Mouse (Mus musculus): ENCODE measurements around the gene Lgals3bp.

Lgals3bp gene

DNA sequence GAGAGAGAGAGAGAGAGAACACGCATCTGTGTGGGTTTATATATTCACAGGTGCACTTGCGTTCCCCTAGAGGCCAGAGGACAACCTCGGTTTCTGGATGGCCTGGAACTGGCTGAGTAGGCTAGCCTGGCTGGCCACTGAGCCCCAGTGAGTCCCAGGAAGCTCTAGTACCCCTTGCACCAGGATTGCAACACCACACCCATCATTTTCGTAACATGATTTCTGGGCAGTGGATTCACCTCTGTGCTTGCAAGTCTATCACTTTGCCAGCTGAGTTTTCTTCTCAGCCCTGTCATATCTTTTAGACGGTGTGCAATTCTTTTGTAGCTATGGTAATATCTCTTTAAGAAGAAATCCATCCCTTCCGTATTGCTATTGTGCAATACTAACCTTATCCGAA is 18.4 kb upstream of the Lgals3bp start:
- no peak for DNase-seq

DNA sequence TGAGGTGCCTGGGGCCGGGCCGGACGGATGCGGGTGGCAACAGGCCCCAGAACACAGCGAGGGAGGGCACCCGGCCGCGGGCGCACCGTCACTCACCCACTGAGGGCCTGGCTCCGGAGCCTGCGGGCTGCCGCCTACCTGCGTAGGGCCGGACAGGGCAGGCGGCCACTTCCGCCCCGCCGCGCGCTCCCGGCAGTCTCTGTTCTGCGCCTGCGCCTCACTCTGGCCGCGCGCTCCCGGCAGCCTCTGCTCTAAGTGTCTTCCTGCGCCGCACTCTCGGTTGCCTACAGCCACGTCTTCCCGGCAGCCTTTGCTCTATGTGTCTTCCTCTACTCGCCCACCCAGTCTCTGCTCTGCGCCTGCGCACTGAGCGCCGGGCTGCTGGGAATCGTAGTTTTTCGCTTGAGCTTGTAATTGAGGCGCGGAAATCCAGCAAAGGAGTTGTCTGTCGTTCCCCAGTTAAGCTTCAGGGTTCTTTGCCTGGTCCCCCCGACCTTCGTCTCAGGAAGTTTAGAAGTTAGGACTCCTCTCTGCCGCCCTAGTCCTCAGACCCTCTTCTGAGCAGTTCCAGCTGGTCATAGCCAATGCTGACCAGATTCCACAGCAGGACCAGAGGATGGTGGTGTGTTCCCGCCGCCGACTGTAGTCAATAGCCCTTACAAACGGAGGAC is 17.1 kb upstream of the Lgals3bp start, which contains the start of gene Cant1:
Gene Cant1, minus strand, starts transcription at position 253 of the 671 bp plus-strand sequence.
- peak; percentile 97 for DNase-seq

DNA sequence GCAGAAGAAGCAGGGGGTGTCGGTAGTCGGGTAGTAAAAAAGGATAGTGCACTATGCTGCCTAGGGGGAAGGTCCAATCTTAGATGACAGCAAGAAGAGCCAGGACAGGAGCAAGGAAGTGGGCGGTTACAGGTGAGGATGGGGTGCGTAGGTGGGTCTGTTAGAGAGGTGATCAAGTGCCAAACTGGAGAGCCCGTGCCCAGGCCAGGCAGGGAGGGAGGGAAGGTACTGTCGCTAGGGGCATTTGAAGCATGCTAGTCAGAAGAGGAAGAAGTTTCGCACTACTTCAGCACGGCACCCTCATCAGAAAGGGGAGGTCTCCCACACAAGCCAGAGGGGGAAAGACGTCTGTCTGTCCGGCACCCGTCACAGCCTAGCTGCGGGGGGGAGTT is 16.5 kb upstream of the Lgals3bp start:
- no peak for DNase-seq

DNA sequence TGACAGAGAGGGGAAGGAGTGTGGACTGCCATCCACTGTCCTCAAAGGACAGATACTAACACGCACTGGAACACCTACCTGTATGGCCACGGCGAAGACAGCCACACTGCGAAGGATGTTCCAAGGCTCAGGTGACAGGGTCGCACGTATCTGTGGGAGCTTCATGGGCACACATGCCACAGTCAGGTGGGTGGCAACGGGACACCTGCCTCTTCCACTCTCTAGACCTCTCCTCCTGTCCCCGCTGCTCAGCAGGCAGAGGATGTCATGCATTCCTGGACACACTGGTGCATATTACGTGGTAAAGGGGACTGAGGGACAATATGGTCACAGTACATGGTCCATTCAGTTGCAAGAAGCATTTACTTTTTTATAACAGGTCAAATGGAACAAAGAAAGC is 15.6 kb upstream of the Lgals3bp start:
- DNase-seq, result no peak

DNA sequence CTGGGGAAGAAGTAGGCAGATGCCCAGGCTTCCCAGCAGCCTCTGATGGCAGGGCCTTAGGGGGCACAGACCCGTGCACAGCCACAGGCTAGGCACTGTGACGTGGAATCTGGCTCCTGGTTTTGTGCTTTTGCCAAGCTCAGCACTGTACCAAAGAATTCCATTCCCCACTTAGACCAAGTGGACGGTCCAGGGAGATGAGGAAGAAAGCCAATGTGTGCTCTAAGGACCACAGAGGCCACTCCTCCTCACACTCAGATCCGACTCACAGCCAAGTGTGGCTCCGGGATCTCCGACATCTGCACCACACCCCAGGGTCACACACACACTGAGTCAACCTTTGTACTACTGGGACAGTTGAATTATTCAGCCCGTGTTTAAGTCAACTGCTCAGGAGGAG is 14.2 kb upstream of the Lgals3bp start:
- DNase-seq, result no peak

DNA sequence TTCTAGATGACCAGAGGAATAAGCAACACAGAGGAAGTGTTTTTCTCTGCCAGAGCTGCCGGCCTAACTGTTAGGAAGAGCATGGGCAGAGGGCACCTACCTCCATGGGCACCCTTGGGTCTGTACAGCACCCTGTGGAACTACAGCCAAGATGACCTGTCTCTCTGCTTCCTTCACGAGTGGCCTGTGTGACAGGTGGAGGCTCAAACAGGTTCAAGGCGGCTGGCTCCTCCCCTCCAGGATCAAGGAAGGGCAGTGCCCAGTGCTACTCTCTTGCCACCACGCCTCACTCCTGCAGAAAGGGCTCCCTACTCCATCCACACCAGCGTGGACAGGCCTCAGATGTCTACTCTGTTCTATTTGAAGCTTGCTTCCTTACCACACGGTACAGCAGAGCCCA is 13.7 kb upstream of the Lgals3bp start:
- DNase-seq, result no peak

DNA sequence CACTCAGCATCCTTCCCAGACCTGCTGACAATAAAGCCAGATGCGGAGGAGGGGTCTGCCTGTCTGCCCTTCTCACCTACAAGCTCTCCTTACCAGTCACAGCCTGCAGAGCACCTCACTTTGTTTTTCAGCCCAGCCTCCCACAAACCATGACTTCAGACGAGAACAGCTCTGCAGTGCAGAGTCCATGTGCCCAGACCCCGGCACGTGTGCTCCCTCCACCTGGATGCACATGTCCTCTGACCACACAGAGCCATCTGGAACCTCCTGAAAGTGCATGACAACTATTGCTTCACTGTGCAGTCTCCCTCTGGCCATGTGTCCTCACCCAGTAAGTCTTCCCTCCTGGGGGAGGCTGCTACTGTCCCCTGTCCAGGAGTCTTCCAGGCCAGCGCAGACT is 12.4 kb upstream of the Lgals3bp start:
- no peak for DNase-seq

DNA sequence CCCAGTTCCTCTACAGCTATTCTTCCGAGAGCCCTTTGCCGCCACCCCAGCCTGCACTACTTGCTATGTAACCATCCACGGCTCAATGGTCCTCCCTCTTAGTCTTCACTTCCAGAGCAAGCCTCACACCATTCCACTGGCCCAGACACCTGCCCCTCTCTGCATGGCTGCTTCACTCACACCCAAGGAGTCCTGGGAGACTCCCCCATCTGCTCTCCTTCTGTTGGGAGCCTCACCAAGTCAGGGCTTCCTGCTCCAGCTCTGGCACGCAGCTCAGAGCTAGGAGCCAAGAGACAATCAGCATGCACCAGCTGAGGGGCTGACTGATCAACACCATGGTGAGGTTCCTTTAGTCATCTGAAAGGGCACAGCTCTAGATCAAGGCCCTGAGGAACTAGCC is 11.2 kb upstream of the Lgals3bp start:
- DNase-seq, result no peak

DNA sequence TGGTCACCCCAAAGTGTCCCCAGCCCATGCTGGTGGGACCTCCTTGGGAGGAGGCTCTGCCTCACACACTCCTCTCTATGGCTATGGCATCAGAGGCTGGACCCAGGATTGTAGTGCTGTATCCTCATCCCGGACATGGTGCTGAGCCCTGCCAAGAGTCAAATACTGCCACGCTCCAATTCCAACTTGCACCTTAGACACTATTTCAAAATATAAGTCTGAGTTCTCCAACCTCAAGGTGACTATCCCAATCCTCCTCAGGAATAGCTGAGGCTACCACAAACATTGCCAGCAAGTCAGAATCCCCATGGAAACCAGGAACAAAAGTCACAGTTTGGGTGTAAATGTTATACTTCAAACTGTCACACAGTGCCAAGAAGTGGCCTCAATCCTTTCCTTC is 10.7 kb upstream of the Lgals3bp start:
- no peak for DNase-seq

DNA sequence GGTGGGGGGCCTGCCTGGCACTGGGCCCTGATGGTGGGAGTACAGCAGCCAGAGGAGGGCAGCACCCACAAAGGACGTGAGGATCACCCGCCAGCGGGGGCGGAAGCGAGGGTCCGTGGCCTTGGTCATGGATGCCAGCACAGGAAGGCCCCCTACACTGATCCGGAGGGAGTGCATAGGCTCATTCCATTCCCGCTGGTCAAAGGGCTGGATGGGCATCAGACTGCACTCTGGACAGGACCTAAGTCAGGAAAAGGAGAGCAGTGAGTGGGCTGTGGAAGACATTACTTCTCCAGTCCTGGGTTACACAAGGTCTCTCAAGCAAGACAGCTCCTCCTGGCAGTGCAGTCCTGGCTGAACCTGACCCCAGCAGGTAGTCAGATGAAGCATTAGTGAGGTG is 9.4 kb upstream of the Lgals3bp start:
- no peak for DNase-seq

DNA sequence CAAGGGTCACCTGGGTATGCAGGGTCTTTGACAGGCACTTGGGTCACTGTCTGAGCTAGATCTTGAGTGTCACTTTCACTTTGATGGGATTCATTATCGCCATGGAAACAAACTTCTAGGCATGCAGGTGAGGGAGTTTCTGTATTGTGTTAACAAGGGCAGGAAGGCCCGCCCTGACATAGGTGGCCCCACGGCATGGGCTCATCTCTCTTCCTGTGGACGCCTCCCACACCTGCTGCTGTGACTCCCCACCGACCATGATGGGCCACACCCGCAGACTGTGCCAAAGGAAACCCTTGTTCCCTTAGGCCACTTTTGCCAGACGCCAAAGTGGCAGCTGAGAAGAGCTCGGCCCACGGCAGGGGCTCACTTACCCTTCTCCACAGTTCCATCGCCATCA is 8.6 kb upstream of the Lgals3bp start:
- DNase-seq, result no peak

DNA sequence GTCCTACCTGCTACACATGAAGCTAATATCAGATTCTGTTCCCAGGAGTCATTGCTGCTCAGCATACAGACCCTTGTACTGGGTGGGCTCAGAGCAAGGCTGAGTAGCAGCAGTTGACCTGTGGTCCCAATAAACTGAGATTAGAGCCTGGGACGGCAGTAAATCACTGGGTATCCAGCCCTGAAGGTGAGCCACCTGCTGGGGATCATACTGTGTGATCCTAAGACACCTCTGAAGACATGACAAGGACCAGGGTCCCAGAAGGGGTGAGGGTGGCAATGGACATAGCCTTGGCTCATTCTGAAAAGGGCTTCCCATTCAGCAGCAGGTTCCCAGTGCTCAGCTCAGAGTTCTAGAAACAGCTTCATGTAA is 8.2 kb upstream of the Lgals3bp start:
- no peak for DNase-seq

DNA sequence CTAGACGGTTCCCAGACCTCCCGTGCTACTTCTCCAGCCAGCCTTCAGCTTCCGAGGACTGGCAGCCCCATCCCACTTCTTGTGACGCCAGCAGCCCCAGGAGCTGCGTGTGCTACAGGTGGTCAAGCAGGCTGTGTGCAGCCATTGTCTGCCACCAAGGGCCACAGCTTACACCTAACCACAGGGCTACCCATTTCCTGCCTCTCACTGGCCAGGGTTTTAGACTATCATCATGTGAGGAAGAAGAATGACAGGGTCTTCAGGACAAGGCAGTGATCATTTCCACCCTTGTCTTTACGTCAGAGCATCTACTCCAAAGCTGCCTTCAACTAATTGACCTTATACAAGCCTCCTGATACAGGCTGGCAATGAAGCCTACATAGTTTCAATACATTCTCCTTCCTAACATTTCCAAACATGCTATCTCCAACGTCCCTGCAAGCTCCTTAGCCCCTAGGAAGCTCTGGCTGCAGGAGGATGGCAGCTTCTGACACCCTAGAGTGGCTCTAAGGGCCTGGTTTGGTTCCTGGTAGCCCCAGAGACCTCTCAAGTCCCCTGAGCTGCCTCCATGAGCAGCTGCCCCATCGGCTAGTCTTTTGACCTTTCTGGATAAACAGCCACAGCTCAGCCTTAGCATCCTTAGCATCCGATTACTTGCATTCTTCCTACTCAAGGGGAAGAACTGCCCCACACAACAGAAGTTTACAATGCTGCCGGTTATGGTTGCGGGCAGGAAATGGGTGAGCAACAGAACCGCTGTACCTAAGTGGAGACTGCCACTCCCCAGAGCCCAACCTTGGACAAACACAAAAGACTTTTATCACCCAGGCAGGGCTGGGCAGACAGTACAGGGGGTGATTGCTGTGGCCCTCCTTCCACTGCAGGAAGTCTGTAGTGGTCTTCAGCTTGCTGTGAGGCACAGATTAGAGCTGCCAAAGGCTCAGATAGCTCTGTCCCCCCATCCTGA is 7.5 kb upstream of the Lgals3bp start:
- no peak for DNase-seq

DNA sequence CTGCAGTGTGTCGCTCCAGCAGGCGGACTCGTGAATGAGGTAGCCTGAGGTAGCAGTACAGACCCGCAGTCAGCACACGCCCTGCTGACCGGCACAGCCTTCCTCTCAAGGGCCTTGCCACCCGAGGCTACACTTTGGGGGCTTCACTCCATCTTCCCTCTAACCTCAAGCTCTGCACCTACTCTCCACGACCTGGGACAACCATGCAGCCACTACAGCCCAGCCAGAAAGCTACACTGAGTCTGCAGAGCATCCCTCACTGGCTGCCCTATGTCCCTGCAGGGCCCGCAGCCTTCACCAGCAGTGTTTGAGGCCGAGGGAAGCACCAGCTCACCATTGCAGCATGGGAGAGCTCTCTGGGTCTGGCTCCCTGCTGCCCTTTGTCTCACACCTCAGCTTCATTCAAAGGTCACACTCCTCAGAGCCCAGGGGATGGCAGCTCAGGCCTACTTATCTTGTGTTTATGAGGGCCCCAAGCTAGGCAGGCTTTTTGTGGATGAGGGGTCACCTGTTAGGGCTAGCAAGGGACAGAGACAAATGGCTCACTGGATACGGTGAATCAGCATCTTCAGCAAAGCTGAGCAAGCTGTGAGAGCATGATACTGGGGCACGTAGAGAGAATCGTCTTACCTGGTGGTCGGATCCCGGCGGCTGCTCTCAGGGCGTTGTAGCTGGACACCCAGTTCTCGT is 6.3 kb upstream of the Lgals3bp start:
- no peak for DNase-seq

DNA sequence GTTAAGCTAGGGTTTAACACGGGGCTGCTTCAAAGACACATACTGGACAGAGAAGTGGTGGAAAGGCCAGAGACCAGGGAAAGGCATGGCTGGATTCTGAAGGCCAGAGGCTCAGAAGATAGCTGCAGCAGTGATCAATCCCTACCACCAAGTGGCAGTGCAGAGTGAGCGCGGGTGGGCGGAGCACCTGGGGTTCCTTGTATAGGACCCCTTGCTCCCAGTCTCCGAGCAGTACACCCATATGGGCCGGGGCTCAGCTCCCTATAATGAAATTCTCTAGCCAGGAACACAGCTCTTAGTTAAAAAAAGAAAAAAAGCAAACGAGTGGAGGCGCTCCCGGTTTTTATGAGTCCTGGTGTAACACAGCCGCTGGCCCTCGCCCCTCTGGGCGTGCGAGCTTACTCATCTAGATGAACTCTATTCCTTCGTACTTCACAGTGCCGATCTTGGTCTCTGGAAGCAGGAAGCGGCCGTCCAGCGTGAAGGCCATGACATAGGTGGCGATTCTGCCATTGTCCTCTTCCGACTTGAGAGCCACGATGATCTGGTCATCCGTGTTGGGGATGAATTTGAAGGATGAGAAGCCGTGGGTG is 5.5 kb upstream of the Lgals3bp start:
- DNase-seq, result no peak

DNA sequence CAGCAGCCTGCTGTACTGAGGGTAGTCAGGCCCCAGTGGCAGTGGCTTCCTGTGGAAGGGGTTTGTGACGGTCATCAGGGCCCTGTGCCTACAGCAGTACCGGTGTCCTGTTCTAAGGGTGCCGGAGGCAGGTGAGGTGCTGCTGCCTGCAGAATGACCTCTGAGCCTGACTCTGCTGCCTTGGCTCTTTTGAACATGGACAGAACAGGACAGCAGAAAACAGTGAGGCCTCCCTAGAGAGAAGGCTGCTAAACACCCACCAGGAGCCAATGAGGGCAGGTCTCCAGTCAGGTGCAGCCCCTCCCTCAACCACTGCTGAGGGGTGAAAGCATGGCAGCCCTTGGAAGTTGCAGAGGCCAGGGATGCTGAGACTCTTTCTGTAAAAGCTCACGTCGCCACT is 4.6 kb upstream of the Lgals3bp start:
- DNase-seq, result no peak

DNA sequence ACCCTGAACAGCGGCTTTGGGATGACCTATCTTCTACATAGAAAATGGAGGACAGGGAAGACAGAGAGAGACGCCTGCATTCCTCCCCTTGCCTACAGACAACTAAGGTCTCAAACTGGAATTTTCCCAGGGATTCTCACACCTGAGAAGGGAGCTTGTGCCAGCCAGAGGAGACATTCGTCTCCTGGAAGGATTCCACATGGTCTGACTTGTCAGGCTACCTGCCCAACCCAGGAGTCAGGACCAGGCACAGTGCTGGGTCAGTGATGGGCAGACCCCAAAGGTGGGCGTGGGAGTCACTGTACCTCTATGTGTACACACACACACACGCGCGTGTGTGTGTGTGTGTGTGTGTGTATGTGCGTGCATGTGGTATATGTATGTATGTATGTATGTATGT is 3.4 kb upstream of the Lgals3bp start:
- DNase-seq, result no peak

DNA sequence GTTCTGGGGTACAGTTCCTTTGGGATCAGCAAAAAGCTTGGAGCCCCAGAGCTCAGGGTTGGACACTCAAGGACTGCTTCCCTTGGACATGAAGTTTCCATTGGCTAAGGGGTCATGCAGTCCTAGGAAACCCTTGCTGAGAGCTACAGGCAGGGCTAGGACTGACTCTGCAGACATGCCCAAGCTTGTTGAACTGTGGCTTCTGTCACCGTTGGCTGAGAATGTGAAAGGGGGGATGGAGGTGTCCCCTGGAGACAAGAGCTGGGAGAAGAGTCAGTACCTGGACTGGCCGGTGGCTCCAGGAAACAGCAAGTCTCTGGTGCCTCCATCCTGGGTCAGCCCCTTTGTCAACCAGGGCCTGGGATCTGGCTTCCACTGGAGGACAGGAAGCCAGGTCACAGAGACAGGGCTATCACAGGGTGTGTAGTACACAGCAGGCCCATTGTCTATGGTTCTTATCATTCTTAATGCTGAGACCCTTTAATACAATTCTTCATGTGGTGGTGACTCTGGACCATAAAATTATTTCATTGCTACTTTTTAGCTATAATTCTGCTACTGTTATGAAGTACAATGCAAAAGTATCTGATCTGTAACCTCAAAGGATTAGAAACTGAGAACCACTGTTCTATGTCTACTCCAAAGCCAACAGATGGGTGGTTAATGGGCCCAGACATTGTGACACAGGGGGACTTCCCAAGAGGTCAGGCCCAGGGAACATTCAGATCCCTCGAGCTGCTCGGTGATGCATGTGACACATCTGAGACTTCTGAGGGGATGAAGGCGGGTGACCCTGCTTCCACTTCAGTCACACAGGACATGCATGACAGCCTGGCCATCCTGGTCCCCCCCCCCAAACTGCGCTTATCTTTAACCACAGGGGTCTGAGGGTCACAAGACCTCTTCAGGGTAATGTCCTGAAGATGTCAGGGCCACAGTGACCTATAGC is 2.3 kb upstream of the Lgals3bp start:
- no peak for DNase-seq

DNA sequence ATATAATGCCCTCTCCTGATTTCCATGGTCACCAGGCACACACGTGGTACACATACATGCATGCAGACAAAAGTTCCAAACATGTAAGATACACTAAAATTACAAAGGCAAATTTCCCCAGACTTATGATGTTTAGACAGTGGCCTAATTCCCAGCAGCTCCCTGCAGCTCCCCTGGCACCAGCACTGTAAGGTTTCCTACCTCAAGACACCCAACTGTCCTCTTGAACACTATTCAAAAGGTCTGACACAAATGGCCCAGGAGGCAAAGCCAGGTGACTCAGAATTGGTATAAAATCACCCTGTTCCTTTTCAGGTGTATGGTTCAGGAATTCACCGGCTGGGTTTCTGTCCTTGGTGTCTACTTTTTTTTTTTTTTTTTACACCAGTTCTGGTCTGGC is 1.3 kb upstream of the Lgals3bp start:
- no peak for DNase-seq

DNA sequence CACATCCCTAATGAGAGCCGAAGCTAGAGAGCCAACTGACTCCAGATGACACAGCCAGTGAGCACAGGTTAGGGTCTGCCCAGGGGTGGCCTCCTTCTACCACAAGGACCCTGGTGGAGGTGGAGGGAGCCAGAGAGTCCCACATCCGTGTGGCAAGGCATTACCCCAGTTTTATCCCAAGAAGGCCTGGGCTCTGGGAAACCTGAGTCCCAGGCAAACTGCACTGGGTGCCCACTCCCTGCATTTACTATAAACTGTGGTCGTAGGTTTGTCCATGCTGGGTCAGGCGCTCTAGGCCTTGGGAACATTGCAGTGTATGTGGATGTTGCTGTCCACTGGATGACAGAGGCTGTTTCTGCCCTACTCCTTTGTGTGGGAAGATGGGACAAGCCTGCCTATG is 697 bp downstream of the Lgals3bp start:
- no peak for DNase-seq

DNA sequence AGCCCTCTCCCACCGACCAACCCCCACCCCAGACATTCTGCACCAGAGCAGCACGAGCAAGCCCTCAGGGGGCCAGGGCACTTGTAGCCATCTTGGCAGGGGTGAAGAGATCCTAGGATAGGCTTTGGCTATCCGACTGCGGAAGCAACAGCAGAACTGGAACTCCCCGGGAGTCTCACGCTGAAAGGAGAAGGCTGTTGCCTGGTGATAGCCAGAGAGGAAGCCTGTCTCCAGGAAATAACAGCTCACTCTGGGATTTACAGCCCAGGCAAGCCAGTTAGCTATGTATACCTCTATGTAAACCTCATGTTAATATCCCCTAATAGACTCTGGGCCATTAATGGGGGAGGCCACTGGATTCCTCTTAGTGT is 1.3 kb downstream of the Lgals3bp start:
- DNase-seq, result no peak

DNA sequence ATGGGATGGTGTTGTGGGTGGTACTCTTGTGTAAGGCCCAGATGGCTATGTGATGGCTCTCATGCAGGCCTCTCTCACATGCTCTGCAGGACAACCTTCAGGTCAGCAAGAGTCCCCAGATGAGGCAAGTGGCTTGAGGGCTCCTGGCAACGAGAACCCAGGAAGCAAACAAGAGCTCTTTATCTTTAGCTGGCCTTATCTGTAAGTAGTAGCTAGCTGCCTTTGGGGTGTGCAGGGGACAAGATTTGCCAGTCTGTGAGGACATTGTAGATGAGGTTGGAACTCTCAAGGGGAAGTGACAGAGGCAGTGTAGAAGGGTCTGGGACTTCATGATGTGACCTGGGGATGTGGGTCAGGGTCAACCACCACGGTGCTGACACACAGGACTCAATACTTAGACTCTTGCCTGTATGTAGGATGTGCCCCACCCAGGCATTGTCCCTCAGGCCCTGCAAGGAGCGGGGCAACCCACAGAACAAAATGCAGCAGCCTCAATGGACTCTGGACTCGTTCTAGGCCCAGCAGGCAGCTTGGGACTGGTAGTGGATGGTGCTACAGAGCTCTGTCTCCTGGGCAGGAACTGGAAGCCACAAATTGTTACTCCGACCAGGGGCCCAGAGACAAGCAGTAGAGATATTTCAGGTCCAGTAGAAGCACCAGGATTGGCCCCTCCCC is 1.9 kb downstream of the Lgals3bp start:
- DNase-seq, result no peak
